Comparison of ENCODE assay signal across 26 mouse cellular contexts in genomic region chr2:28766590-28766989, GRCm38 (mm10).
DNase-seq lines count a peak whose midpoint lies in the region; ATAC-seq and TF ChIP-seq lines count a peak whose summit lies in the region.
"Had no signal": no experiment of that assay in that cellular context is flagged by ENCODE, and none has a peak within 500 bp of the region (broad histone marks: within the 10 kb centered on the region; RNA-seq: fewer than 3 reads in every experiment).

No protein-coding gene starts in this region.

- no peaks in the 10 kb centered on the region for H3K79me2 ChIP-seq in MEL (ENCODE audit: control insufficient read depth, insufficient read depth, low read length, poor library complexity)

- H3K4me3 ChIP-seq in liver, embryonic 12.5 days = no peak overlapping the region
- no peak overlapping the region for H3K4me3 ChIP-seq in liver, embryonic 11.5 days (ENCODE audit: low read depth, low read length)
- H3K4me3 ChIP-seq in liver, embryonic 14.5 days (ENCODE audit: insufficient read depth in 1 of 2, low read depth in 2 of 2, low read length in 2 of 2) = no peak overlapping the region
- no peak overlapping the region for H3K4me3 ChIP-seq in MEL (ENCODE audit: control insufficient read depth in 1 of 2, insufficient read depth in 1 of 2, low read depth in 2 of 2, low read length in 2 of 2)
- H3K4me3 ChIP-seq: embryonic facial prominence, embryonic 13.5 days; embryonic facial prominence, embryonic 15.5 days; erythroblast, embryonic 14.5 days; forebrain, embryonic 10.5 days; forebrain, embryonic 12.5 days had no signal

- no peak overlapping the region for H3K27ac ChIP-seq in liver, embryonic 12.5 days
- no peak overlapping the region for H3K27ac ChIP-seq in liver, embryonic 11.5 days (ENCODE audit: low read depth, low read length)
- no peak overlapping the region for H3K27ac ChIP-seq in liver, embryonic 14.5 days
- peak overlapping the region; percentile 61 for H3K27ac ChIP-seq in MEL (ENCODE audit: control insufficient read depth, low read depth, low read length)
- H3K27ac ChIP-seq: embryonic facial prominence, embryonic 13.5 days; embryonic facial prominence, embryonic 15.5 days; forebrain, embryonic 10.5 days; forebrain, embryonic 12.5 days had no signal

- ATAC-seq in liver, embryonic 12.5 days = peak; percentile 58; the same call in 1 of the 2 replicates
- ATAC-seq in liver, embryonic 11.5 days (replicated peaks; ENCODE audit: low FRiP score) = no peak; the same call in 1 of the 2 replicates
- no peak for ATAC-seq in liver, embryonic 14.5 days (ENCODE audit: insufficient read depth)
- ATAC-seq: CD4-positive, CD25-positive, alpha-beta regulatory T cell, adult 4 months; forebrain, embryonic 14.5 days; forebrain, embryonic 16.5 days had no signal

- H3K36me3 ChIP-seq in liver, embryonic 12.5 days = no peaks in the 10 kb centered on the region
- no peaks in the 10 kb centered on the region for H3K36me3 ChIP-seq in liver, embryonic 11.5 days (ENCODE audit: control insufficient read depth, insufficient read depth, low read length)
- no peaks in the 10 kb centered on the region for H3K36me3 ChIP-seq in liver, embryonic 14.5 days (replicated peaks; ENCODE audit: control insufficient read depth, insufficient read depth, low read depth)
- peaks cover 0 to 8% of the 10 kb centered on the region in 2 experiments; a peak in 2 of 4 replicates for H3K36me3 ChIP-seq in MEL (ENCODE audit: control insufficient read depth in 1 of 2, insufficient read depth in 2 of 2, low read length in 2 of 2)
- H3K36me3 ChIP-seq: embryonic facial prominence, embryonic 13.5 days; embryonic facial prominence, embryonic 15.5 days; forebrain, embryonic 10.5 days; forebrain, embryonic 12.5 days; G1E had no signal

- peak; percentile 33; the same call in 1 of the 2 replicates for TF ChIP-seq EP300 in liver, embryonic 14.5 days (IDR thresholded peaks at IDR 0.05; ENCODE audit: low read depth)
- peak; percentile 48 to 57 for TF ChIP-seq EP300 in MEL (IDR thresholded peaks at IDR 0.05; ENCODE audit: low read depth in 1 of 2, low read length in 2 of 2)

- 0 out of 2 replicates have a peak overlapping the region, but pooled peaks have one; percentile 7 for H3K4me2 ChIP-seq in liver, embryonic 12.5 days
- H3K4me2 ChIP-seq in liver, embryonic 11.5 days = no peak overlapping the region
- H3K4me2 ChIP-seq in liver, embryonic 14.5 days (ENCODE audit: low read depth) = no peak overlapping the region
- H3K4me2 ChIP-seq: embryonic facial prominence, embryonic 13.5 days; embryonic facial prominence, embryonic 15.5 days; forebrain, embryonic 12.5 days had no signal

- no peak for TF ChIP-seq POLR2A in MEL (IDR thresholded peaks at IDR 0.05; ENCODE audit: control insufficient read depth in 1 of 2, insufficient read depth in 1 of 2, low read depth in 1 of 2, low read length in 2 of 2, poor library complexity in 1 of 2)

- TF ChIP-seq CTCF in liver, embryonic 14.5 days (IDR thresholded peaks at IDR 0.05; ENCODE audit: low read depth) = no peak
- TF ChIP-seq CTCF in MEL (IDR thresholded peaks at IDR 0.05 in 2 of 3, conservative IDR thresholded peaks at IDR 0.05 in 1 of 3; ENCODE audit: control insufficient read depth in 1 of 3, insufficient read depth in 1 of 3, low read depth in 2 of 3, low read length in 3 of 3, poor library complexity in 1 of 3, severe bottlenecking in 1 of 3) = no peak

- no peak for TF ChIP-seq RAD21 in MEL (IDR thresholded peaks at IDR 0.05; ENCODE audit: low read depth, low read length)

- no peak for DNase-seq in liver, embryonic 11.5 days (ENCODE audit: low spot score)
- peak in 2 of 3 experiments; percentile 12 to 14 for DNase-seq in liver, embryonic 14.5 days (ENCODE audit: low read depth in 3 of 3, low spot score in 3 of 3)
- DNase-seq in liver (no peak), MEL (ENCODE audit: low read depth, low spot score) (peak; percentile 44)
- no peak for DNase-seq in thymus, postnatal 25 days
- DNase-seq: adrenal gland, adult 2 months; adrenal gland, postnatal 10 days; adrenal gland, postnatal 25 days; B cell, adult 2 months; cerebellum, adult 18-20 months; cerebellum, adult 8-10 months; cerebellum, adult 9-11 months; cerebellum, postnatal 14 days; cerebellum, postnatal 36 days; embryo, embryonic 11 days had no signal

- H3K9ac ChIP-seq in liver, embryonic 12.5 days = no peak overlapping the region
- H3K9ac ChIP-seq in liver, embryonic 11.5 days (ENCODE audit: low read depth, low read length) = no peak overlapping the region
- H3K9ac ChIP-seq in liver, embryonic 14.5 days (replicated peaks) = no peak overlapping the region
- H3K9ac ChIP-seq in MEL (ENCODE audit: control insufficient read depth, low read depth, low read length, poor library complexity, severe bottlenecking) = peak overlapping the region; percentile 36; the same call in 1 of the 2 replicates
- H3K9ac ChIP-seq: embryonic facial prominence, embryonic 13.5 days; embryonic facial prominence, embryonic 15.5 days; forebrain, embryonic 12.5 days had no signal

- WGBS in liver, embryonic 12.5 days (ENCODE audit: insufficient replicate concordance) = 19% methylated on average over 4 of the region's 4 CpGs
- WGBS in liver, embryonic 11.5 days = 38% methylated on average over 4 of the region's 4 CpGs
- 12% methylated on average over 4 of the region's 4 CpGs for whole genome bisulfite sequencing in liver, embryonic 14.5 days (ENCODE audit: insufficient replicate concordance)

- H3K27me3 ChIP-seq in liver, embryonic 12.5 days (replicated peaks) = no peaks in the 10 kb centered on the region; the same call in 1 of the 2 replicates
- H3K27me3 ChIP-seq in liver, embryonic 11.5 days (replicated peaks; ENCODE audit: control insufficient read depth, insufficient read depth, low read length) = no peaks in the 10 kb centered on the region; the same call in 1 of the 2 replicates
- H3K27me3 ChIP-seq in liver, embryonic 14.5 days (ENCODE audit: control insufficient read depth, insufficient read depth, low read length) = no peaks in the 10 kb centered on the region
- no peaks in the 10 kb centered on the region for H3K27me3 ChIP-seq in MEL (ENCODE audit: control insufficient read depth in 1 of 2, insufficient read depth in 2 of 2, low read length in 2 of 2)
- H3K27me3 ChIP-seq: CH12.LX; embryonic facial prominence, embryonic 15.5 days had no signal

- no peaks in the 10 kb centered on the region for H3K9me3 ChIP-seq in liver, embryonic 12.5 days (replicated peaks)
- H3K9me3 ChIP-seq in liver, embryonic 11.5 days (ENCODE audit: control insufficient read depth, low read length) = no peaks in the 10 kb centered on the region
- H3K9me3 ChIP-seq in liver, embryonic 14.5 days (ENCODE audit: control insufficient read depth, low read length) = no peaks in the 10 kb centered on the region
- H3K9me3 ChIP-seq in MEL (replicated peaks; ENCODE audit: insufficient read depth, low read length) = no peaks in the 10 kb centered on the region
- H3K9me3 ChIP-seq: embryonic facial prominence, embryonic 13.5 days; embryonic facial prominence, embryonic 15.5 days; forebrain, embryonic 10.5 days; forebrain, embryonic 12.5 days; G1E had no signal

- H3K4me1 ChIP-seq in liver, embryonic 12.5 days = peaks cover 14% of the 10 kb centered on the region
- H3K4me1 ChIP-seq in liver, embryonic 11.5 days (replicated peaks; ENCODE audit: control insufficient read depth, insufficient read depth, low read length) = no peaks in the 10 kb centered on the region; the same call in 1 of the 2 replicates
- H3K4me1 ChIP-seq in liver, embryonic 14.5 days (replicated peaks; ENCODE audit: control insufficient read depth in 2 of 2, insufficient read depth in 2 of 2, low read length in 1 of 2) = peaks cover 0 to 12% of the 10 kb centered on the region in 2 experiments; a peak in 2 of 4 replicates
- peaks cover 0 to 17% of the 10 kb centered on the region in 2 experiments; a peak in 2 of 4 replicates for H3K4me1 ChIP-seq in MEL (ENCODE audit: control insufficient read depth in 1 of 2, insufficient read depth in 2 of 2, low read length in 2 of 2)
- H3K4me1 ChIP-seq: embryonic facial prominence, embryonic 15.5 days had no signal

TF ChIP-seq in MEL, 35 proteins besides CTCF, POLR2A, EP300 and RAD21:
- no peak for TF ChIP-seq ZNF384 (IDR thresholded peaks at IDR 0.05; ENCODE audit: low read depth, low read length)
- TF ChIP-seq GATA1 (IDR thresholded peaks at IDR 0.05; ENCODE audit: low read depth, low read length) = peak; percentile 81
- peak; percentile 57 for TF ChIP-seq TCF12 (IDR thresholded peaks at IDR 0.05; ENCODE audit: low read depth, low read length)

Comparison
In these comparisons a context has a peak if more than half of its experiments do, and no peak if none do; other contexts are left out.
1. DNase-seq: peak in liver, embryonic 14.5 days (2 of 3) and MEL (single experiment); none in liver, embryonic 11.5 days (single experiment), liver (single experiment) and thymus, postnatal 25 days (single experiment).